Mouse (Mus musculus): Measurements from ENCODE around the gene Aicda. TPM values are rescaled to one million over a fixed set of nuclear protein-coding genes. Genes with fewer than 3 reads are reported as not detected.
"Not testable (repeated sequence)": the region's sequence is repeated elsewhere in the genome, so short reads cannot be mapped to it uniquely, and the experiment has no call there.

Gene Aicda
- polyA plus RNA-seq, 1 experiment, result not detected

DNA sequence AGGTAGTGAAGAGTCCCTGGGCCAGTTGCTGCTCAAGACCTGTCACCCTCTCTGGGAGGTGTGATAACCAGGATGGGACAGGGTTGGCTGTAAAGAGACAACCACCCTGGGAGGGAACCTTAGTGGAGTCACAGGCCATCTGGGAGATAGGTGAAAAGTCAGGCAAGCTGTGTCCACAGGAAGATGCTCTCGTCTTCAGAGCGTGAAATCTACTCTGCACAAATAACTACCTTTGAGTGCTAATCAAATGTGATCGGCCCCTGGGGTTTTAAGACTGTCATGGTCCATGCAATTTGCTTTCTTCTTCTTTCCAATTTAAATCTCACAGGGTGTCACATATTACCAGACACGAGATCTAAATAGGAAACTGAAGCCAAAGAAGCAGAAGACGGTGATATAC lies 15.5 kb downstream of the Aicda start:
- TF ChIP-seq POLR2A (IDR thresholded peaks at IDR 0.05; ENCODE audit: control insufficient read depth, low read depth, low read length) (no peak), CTCF (IDR thresholded peaks at IDR 0.05; ENCODE audit: control insufficient read depth, insufficient read depth, insufficient replicate concordance, low read depth, low read length) (no peak)
- Histone ChIP-seq H3K36me3 (ENCODE audit: control insufficient read depth, insufficient read depth, low read length) (no peaks in the 10 kb centered on the region), H3K27ac (ENCODE audit: control insufficient read depth, insufficient read depth, low read depth, low read length) (no peak overlapping the region), H3K27me3 (ENCODE audit: control insufficient read depth, insufficient read depth, low read length) (no peaks in the 10 kb centered on the region), H3K4me3 (ENCODE audit: control insufficient read depth, low read depth, low read length) (no peak overlapping the region), H3K4me1 (ENCODE audit: control insufficient read depth, insufficient read depth, low read length) (no peaks in the 10 kb centered on the region)

DNA sequence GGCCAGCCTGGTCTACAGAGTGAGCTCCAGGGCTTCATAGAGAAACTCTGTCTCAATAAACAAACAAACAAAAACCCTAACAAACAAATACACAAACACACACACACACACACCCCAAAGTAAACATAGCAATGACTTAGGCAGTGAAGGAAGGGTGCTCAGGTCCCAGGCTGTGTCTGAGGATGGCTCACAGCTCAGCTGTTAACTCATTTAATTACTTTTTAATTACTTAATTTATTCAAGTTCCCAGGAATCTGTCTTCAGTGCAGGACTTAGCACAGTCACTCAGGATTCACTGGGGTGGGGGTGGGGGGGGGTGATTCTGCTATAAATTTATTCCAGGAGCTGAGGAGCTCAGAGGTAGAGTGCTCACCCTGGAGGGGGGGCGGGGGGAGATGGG lies 16.2 kb downstream of the Aicda start:
- H3K27ac ChIP-seq (ENCODE audit: control insufficient read depth, insufficient read depth, low read depth, low read length), result no peak overlapping the region
- no peak for TF ChIP-seq CTCF (IDR thresholded peaks at IDR 0.05; ENCODE audit: control insufficient read depth, insufficient read depth, insufficient replicate concordance, low read depth, low read length)
- TF ChIP-seq POLR2A (IDR thresholded peaks at IDR 0.05; ENCODE audit: control insufficient read depth, low read depth, low read length), result no peak
- H3K36me3 ChIP-seq (ENCODE audit: control insufficient read depth, insufficient read depth, low read length), result no peaks in the 10 kb centered on the region
- no peaks in the 10 kb centered on the region for H3K27me3 ChIP-seq (ENCODE audit: control insufficient read depth, insufficient read depth, low read length)
- no peak overlapping the region for H3K4me3 ChIP-seq (ENCODE audit: control insufficient read depth, low read depth, low read length)
- no peaks in the 10 kb centered on the region for H3K4me1 ChIP-seq (ENCODE audit: control insufficient read depth, insufficient read depth, low read length)

DNA sequence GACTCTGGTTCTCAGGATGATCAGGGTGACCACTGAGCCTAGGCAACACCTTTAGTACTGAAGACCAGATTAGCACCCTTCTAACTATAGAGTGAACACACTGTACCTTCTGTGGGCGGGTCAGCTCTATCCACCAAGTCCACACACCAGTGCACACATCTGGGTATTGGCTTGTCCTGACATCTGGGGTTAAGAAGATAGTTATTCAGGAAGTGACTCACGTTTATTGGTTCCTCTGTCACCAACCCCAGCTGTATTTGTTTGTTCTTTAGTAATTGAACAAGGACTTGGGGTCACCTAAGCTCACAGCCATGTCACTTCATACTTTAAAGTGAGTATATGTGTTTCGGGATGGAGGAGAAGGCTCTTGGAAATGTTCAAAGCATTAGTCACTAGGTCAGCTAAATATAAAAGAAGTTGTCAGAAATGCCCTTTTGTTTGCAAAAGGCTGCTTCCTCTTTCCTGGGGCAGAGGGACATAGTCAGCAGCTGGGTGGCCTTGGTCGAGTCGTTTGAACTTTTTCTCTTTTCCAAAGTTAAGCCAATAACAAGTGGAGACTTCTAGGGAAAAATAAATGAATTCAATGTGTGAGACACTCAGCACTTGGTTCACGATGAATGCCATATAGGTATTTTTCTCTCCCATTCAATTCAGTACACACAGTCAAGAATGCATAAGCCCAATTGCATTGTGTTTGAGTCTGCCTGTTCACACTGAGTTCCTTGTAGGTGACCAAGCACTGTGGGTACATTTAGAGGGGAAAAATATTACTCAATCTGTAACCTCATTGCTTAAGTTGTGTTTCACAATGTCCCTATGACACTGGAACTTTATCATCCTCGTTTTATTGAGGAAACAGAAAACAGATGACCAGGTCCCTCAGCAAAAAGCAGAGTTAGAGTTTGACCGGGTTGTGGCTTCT lies 17.4 kb downstream of the Aicda start:
- H3K27ac ChIP-seq (ENCODE audit: control insufficient read depth, insufficient read depth, low read depth, low read length), result no peak overlapping the region
- no peak overlapping the region for H3K4me3 ChIP-seq (ENCODE audit: control insufficient read depth, low read depth, low read length)
- no peaks in the 10 kb centered on the region for H3K36me3 ChIP-seq (ENCODE audit: control insufficient read depth, insufficient read depth, low read length)
- no peak for TF ChIP-seq CTCF (IDR thresholded peaks at IDR 0.05; ENCODE audit: control insufficient read depth, insufficient read depth, insufficient replicate concordance, low read depth, low read length)
- no peak for TF ChIP-seq POLR2A (IDR thresholded peaks at IDR 0.05; ENCODE audit: control insufficient read depth, low read depth, low read length)
- no peaks in the 10 kb centered on the region for H3K4me1 ChIP-seq (ENCODE audit: control insufficient read depth, insufficient read depth, low read length)
- H3K27me3 ChIP-seq (ENCODE audit: control insufficient read depth, insufficient read depth, low read length), result no peaks in the 10 kb centered on the region

DNA sequence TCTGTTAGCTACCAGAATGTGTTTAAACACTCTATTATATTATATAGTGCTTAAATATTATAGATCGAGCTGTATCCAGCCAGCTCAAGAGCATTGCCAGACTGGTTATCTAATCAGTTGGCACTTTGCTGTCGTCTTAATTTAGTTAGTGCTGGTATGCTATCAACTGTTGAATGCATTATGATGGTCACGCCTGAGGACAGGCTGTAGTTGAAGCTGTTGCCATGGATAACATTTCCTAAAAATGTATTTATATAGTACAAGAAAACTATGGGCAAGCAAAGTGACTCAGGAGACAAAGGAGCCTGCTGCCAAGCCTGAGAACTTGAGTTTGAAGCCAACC lies 18.0 kb downstream of the Aicda start:
- Histone ChIP-seq H3K27me3 (ENCODE audit: control insufficient read depth, insufficient read depth, low read length) (no peaks in the 10 kb centered on the region), H3K36me3 (ENCODE audit: control insufficient read depth, insufficient read depth, low read length) (no peaks in the 10 kb centered on the region), H3K27ac (ENCODE audit: control insufficient read depth, insufficient read depth, low read depth, low read length) (no peak overlapping the region), H3K4me3 (ENCODE audit: control insufficient read depth, low read depth, low read length) (no peak overlapping the region), H3K4me1 (ENCODE audit: control insufficient read depth, insufficient read depth, low read length) (no peaks in the 10 kb centered on the region)
- TF ChIP-seq CTCF (IDR thresholded peaks at IDR 0.05; ENCODE audit: control insufficient read depth, insufficient read depth, insufficient replicate concordance, low read depth, low read length) (no peak), POLR2A (IDR thresholded peaks at IDR 0.05; ENCODE audit: control insufficient read depth, low read depth, low read length) (no peak)

DNA sequence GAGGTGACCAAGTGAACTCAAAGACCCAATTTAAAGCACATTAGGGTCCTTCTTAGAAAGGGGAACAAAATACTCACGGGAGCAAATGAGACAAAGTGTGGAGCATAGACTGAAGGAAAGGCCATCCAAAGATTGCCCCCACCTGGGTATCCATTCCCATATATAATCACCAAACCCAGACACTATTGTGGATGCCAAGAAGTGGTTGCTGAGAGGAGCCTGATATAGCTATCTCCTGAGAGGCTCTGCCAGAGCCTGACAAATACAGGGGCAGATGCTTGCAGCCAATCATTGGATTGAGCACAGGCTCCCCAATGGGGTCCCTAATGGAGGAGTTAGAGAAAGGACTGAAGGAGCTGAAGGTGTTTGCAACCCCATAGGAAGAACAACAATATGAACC lies 21.4 kb downstream of the Aicda start:
- not testable (repeated sequence) for H3K27me3 ChIP-seq (ENCODE audit: control insufficient read depth, insufficient read depth, low read length); H3K27ac ChIP-seq (ENCODE audit: control insufficient read depth, insufficient read depth, low read depth, low read length); H3K4me1 ChIP-seq (ENCODE audit: control insufficient read depth, insufficient read depth, low read length); H3K36me3 ChIP-seq (ENCODE audit: control insufficient read depth, insufficient read depth, low read length); H3K4me3 ChIP-seq (ENCODE audit: control insufficient read depth, low read depth, low read length)

DNA sequence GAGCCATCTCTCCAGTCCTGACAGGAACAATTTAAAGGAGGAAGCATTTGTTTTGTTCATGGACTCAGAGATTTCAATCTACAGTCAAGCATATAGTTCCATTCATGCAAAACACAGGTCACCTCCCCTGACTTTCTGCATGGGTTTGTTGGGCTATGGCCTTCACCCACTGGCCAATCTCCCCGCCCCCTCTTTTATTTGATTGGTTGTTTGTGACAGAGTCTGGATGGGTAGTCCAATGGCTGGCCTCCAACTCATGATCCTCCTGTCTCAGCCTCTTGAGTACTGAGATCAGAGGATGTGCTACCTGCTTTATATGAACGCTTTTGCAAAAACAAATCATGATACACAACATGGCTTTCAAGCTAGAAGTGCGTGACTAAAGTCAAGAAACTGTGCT lies 23.4 kb downstream of the Aicda start:
- no peak for TF ChIP-seq POLR2A (IDR thresholded peaks at IDR 0.05; ENCODE audit: control insufficient read depth, low read depth, low read length)
- no peak for TF ChIP-seq CTCF (IDR thresholded peaks at IDR 0.05; ENCODE audit: control insufficient read depth, insufficient read depth, insufficient replicate concordance, low read depth, low read length)
- H3K4me1 ChIP-seq (ENCODE audit: control insufficient read depth, insufficient read depth, low read length), result peaks cover 2% of the 10 kb centered on the region; the same call in 1 of the 2 replicates
- H3K4me3 ChIP-seq (ENCODE audit: control insufficient read depth, low read depth, low read length), result no peak overlapping the region
- H3K27ac ChIP-seq (ENCODE audit: control insufficient read depth, insufficient read depth, low read depth, low read length), result no peak overlapping the region
- no peaks in the 10 kb centered on the region for H3K36me3 ChIP-seq (ENCODE audit: control insufficient read depth, insufficient read depth, low read length)
- H3K27me3 ChIP-seq (ENCODE audit: control insufficient read depth, insufficient read depth, low read length), result no peaks in the 10 kb centered on the region

DNA sequence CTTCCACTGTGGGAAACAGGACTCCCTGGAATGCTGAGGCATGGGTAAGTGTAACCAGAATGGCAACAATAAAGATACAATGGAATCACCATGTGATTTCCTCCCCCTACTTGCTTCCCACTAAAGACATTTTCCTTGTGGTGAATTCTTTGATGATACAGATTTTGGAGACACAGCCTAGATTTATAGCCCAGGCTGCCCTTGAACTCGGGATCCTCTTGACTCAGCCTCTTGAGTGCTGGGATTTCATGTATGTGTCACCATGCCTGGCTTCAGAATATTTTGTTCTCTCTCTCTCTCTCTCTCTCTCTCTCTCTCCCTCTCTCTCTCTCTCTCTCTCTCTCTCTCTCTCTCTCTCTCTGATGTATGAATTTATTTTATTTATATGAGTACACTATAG lies 25.5 kb downstream of the Aicda start:
- TF ChIP-seq CTCF (IDR thresholded peaks at IDR 0.05; ENCODE audit: control insufficient read depth, insufficient read depth, insufficient replicate concordance, low read depth, low read length) (no peak), POLR2A (IDR thresholded peaks at IDR 0.05; ENCODE audit: control insufficient read depth, low read depth, low read length) (no peak)
- peaks cover 2% of the 10 kb centered on the region; the same call in 1 of the 2 replicates for H3K4me1 ChIP-seq (ENCODE audit: control insufficient read depth, insufficient read depth, low read length)
- no peak overlapping the region for H3K27ac ChIP-seq (ENCODE audit: control insufficient read depth, insufficient read depth, low read depth, low read length)
- no peak overlapping the region for H3K4me3 ChIP-seq (ENCODE audit: control insufficient read depth, low read depth, low read length)
- no peaks in the 10 kb centered on the region for H3K36me3 ChIP-seq (ENCODE audit: control insufficient read depth, insufficient read depth, low read length)
- no peaks in the 10 kb centered on the region for H3K27me3 ChIP-seq (ENCODE audit: control insufficient read depth, insufficient read depth, low read length)

Data from testis, adult 2 months (tissue).